Mouse (Mus musculus) layer of hippocampus, adult 8-10 months (tissue): ENCODE results near the gene Timm17a. TPM values are rescaled to one million over a fixed set of nuclear protein-coding genes. Genes with fewer than 3 reads are reported as not detected.

Experiments used
- DNase-seq, 2 experiments: peaks; one replicate each; pipeline ENCODE4 v3.0.0; 2022; ENCODE audit warnings: low spot score in 2 of 2
- total RNA-seq, 4 experiments: library from RNA; stranded (reverse); gene quantifications; 2 replicates each; pipeline ENCODE4 v1.2.4; 2022

The Timm17a gene
- total RNA-seq, 4 experiments from 2014 or later: 164 to 196 (median 187) TPM

- no peak for DNase-seq
Observed at GRCm38 (mm10) chr1:135281841-135282240, 31.7 kb downstream of the Timm17a start.

- peak; percentile 50 to 60 for DNase-seq
Observed at GRCm38 (mm10) chr1:135280646-135281045, 32.9 kb downstream of the Timm17a start.

GRCm38 (mm10) chr1:135271371-135271770, 42.2 kb downstream of the Timm17a start:
- no peak for DNase-seq

- DNase-seq: no peak
Observed at GRCm38 (mm10) chr1:135267663-135268446, 45.7 kb downstream of the Timm17a start.

- no peak for DNase-seq
Observed at GRCm38 (mm10) chr1:135265834-135266233, 47.7 kb downstream of the Timm17a start.

- no peak for DNase-seq
Observed at GRCm38 (mm10) chr1:135263316-135263715, 50.3 kb downstream of the Timm17a start.

GRCm38 (mm10) chr1:135262329-135262728, 51.2 kb downstream of the Timm17a start:
- no peak for DNase-seq

- DNase-seq: no peak
Observed at GRCm38 (mm10) chr1:135260931-135261330, 52.6 kb downstream of the Timm17a start.

- peak; percentile 56 to 79 for DNase-seq
Observed at GRCm38 (mm10) chr1:135259128-135259436, 54.5 kb downstream of the Timm17a start.

- DNase-seq: no peak
Observed at GRCm38 (mm10) chr1:135258380-135259127, 55.0 kb downstream of the Timm17a start, which contains the start of gene Elf3. Gene Elf3, minus strand, starts transcription at chr1:135258568.

- DNase-seq: no peak
Observed at GRCm38 (mm10) chr1:135256299-135256698, 57.3 kb downstream of the Timm17a start.

- no peak for DNase-seq
Observed at GRCm38 (mm10) chr1:135252854-135253253, 60.7 kb downstream of the Timm17a start.

GRCm38 (mm10) chr1:135251405-135251804, 62.2 kb downstream of the Timm17a start:
- no peak for DNase-seq

GRCm38 (mm10) chr1:135250706-135251105, 62.9 kb downstream of the Timm17a start:
- DNase-seq: no peak

GRCm38 (mm10) chr1:135248434-135248850, 65.1 kb downstream of the Timm17a start:
- peak; percentile 53 to 60 for DNase-seq

Other genes starting within 250 kb of the Timm17a start
- 1 to 10 TPM; 1.4 to 2.2 (median 1.9) TPM for gene Lgr6, start 208.5 kb downstream of the Timm17a start, total RNA-seq
- under 1 TPM in 2 of 4 experiments, not detected in 2; 0.16 to 0.34 TPM for gene Ptpn7, start 181.1 kb downstream of the Timm17a start, total RNA-seq
- 100 to 1,000 TPM; 251 to 262 (median 254) TPM for gene Arl8a, start 167.0 kb downstream of the Timm17a start, total RNA-seq
- gene Gpr37l1, start 146.1 kb downstream of the Timm17a start, total RNA-seq: 100 to 1,000 TPM; 184 to 257 (median 204) TPM
- not detected for gene Elf3, start 55.2 kb downstream of the Timm17a start, total RNA-seq
- gene Rnpep, start 29.7 kb downstream of the Timm17a start, total RNA-seq: 10 to 100 TPM; 53.9 to 63.9 (median 59.3) TPM
- gene Lmod1, start 11.0 kb upstream of the Timm17a start, total RNA-seq: under 1 TPM; 0.70 to 0.96 (median 0.75) TPM
- 100 to 1,000 TPM; 108 to 137 (median 121) TPM for gene Shisa4, start 61.5 kb upstream of the Timm17a start, total RNA-seq
- 100 to 1,000 TPM; 129 to 175 (median 174) TPM for gene Ipo9, start 116.7 kb upstream of the Timm17a start, total RNA-seq